Mouse (Mus musculus) embryo, embryonic 11 days (tissue): Measurements from ENCODE around the gene Kirrel3.

Experiments used
- DNase-seq: peaks from one replicate; pipeline ENCODE4 v3.0.0-alpha.2; 2015

Gene Kirrel3

DNA sequence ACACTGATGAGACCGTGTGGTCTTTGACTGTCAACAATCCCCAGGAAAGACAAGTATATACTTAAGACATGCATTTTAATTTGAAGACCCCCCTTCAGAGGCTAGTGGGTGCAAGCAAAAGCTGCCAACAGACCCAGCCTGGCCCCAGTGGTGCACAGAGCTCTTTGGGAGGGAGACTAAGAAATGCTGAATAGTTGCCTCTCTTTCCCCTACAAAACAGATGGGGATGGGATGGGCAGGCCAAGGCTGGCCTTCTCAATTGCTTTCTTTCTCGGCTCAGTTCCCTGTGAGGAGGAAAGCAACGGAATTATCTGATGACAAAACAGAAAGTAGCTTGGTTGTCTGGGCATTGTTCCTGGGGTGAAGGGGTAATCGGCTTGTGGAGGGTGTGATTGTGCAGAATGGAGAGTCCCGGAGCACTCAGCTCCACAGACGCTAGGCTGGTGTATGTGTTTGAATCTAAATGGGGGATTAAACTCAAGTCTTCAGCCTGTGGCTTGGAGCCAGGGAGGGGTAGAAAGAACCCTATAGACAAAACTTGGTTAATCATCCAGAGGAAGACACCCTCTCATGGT, 268.9 kb downstream of the Kirrel3 start:
- peak; percentile 12 for DNase-seq

- DNase-seq, result no peak
These were observed 270.4 kb downstream of the Kirrel3 start for GRCm38 (mm10) chr9:34756055-34756454.

DNA sequence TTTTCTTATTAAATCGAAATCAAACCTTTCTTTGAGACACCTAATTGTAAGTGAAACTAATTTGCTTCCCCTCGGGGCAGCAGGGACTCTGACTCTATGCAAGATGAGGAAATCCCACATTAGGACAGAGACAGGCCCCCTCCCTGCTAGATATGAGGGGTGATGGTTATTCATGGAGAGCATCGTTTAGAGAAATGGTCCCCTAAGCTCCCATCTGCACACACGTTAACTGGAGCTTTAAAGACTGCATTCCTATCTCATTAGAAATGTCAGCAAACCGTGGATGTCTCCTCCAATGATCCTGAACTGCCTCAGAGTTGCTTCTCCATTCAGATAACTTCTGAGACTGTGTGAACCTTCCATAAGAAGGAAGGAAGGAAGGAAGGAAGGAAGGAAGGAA, 273.2 kb downstream of the Kirrel3 start:
- no peak for DNase-seq

DNA sequence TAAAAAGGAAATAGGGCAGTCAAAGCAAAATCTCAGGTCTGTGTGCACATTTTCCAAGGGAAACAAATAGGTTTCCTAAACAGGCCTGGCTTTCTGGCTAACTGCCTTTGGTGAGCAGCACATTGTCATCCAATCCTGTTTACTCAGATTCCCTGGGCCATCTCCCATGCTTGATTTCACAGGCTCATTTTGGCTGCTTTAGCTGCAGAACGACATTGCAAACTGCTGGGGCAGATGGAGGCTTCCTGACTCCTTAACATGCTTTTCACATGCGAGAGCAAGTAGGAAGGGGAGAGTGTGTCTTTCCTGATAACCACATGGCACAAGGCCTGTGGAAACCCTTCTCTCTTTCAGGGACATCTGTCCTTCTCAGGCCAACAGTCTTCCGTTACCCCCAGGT, 274.8 kb downstream of the Kirrel3 start:
- DNase-seq, result no peak

- no peak for DNase-seq
These were observed 281.3 kb downstream of the Kirrel3 start for GRCm38 (mm10) chr9:34766792-34767623.

- no peak for DNase-seq
These were observed 283.3 kb downstream of the Kirrel3 start for GRCm38 (mm10) chr9:34768961-34769360.

DNA sequence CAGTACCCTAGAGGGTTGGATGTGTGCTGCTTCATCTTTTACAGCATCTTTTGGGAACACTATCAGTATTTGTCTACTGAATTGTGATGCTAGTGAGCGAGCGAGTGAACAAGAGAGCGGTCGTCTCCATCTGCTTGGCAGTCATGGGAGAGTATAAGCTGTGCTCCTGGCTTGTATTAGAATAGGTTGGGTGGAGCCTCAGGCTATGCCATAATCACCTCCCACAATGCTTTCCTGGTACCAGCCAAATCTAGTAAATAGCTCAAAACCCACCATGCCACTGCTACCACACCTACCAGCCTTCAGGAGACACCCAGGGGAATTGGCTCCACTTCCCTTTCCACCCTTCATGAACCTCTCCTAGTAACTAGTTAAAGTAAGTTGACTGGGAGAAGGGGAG, 285.3 kb downstream of the Kirrel3 start:
- DNase-seq, result no peak

GRCm38 (mm10) chr9:34771401-34771800, 285.7 kb downstream of the Kirrel3 start:
- no peak for DNase-seq

DNA sequence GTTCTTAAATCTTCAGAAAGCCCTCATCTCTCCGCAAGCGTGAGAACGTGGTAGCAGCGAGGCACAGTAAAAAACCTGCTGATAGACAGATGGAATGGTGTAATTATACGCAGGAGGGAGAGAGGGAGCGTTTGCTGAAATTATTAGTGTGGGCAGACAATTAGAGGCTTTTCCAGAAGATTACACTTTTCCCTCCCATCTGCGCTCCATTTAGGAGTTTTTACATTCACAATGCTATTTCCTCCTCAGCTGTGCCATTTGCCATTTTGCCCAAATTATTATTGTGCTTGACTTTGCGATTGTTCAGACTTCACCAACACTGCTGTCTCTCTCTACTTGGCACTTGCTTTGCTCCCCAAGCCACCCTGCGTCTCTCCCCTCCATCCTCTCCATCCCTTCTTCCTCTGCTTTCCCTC, 286.3 kb downstream of the Kirrel3 start:
- DNase-seq, result no peak

GRCm38 (mm10) chr9:34781356-34781755, 295.7 kb downstream of the Kirrel3 start:
- DNase-seq, result no peak

- no peak for DNase-seq
These were observed 302.2 kb downstream of the Kirrel3 start for GRCm38 (mm10) chr9:34787915-34788314.

GRCm38 (mm10) chr9:34795226-34795625, 309.5 kb downstream of the Kirrel3 start:
- no peak for DNase-seq

DNA sequence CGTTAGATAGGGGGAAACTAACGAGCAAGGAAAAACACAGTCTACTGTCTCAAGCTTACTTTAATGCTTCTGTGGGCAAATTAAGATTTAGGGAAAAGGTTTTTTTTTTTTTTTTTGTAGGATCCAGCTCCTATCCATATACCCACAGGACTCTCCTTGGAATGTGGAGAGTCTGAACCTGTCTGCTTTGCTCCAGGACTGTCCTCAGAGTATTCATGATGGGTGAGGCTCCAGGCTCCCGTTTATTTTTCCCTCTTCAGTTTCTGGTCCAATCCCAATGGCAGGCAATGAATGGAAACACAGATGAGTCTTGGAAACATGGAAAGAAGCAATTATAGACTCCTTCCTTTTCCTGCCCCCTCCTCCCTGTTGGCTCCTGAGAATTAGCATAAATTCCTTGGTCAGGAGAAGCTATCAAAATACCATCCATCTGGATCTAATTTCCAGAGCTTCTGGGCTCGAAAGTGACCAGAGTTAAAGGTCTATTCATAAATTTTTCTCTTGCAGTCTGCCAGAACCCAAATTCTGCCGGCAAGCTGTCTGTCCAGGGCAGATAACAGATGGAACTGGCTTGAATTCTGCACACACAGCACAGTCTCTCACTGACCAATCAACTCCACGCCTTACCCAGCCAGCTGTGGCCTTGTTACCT, 312.1 kb downstream of the Kirrel3 start:
- DNase-seq, result peak; percentile 62

DNA sequence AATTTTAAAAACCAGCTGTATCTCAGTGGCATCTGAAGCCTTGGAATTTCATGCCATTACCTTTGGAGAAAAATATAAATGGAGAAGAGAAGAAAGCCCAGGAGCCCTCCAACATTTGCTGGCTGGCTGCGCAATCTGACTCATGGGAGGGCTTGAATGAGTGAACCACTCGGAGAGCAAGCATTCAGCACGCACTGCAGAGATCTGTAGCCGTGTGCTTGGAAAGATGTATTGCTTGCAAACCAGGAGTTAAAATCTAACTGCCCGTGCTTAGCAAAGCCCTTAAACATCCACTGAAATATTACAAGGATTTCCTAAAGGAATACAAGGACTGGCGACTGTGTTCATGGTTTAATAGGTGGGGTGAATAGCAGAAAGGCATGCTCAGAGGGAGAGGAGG, 316.0 kb downstream of the Kirrel3 start:
- no peak for DNase-seq

DNA sequence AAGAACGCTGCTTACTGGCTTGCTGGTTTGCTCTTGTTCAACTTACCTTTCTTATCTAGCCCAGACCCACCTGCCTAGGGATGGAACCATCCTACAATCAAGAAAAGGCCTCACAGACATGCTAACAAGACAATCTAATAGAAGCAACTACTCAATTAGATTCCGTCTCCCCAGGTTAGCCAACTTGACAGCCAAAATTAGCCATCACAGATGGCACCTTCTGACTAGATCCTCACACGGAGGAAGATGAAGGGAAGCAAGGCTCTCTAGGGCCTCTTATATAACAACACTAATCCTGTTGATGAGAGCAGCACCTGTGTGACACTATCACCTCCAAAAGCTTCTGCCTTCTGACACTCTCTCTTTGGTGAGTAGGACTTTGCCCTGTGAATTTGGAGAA, 321.2 kb downstream of the Kirrel3 start:
- no peak for DNase-seq

DNA sequence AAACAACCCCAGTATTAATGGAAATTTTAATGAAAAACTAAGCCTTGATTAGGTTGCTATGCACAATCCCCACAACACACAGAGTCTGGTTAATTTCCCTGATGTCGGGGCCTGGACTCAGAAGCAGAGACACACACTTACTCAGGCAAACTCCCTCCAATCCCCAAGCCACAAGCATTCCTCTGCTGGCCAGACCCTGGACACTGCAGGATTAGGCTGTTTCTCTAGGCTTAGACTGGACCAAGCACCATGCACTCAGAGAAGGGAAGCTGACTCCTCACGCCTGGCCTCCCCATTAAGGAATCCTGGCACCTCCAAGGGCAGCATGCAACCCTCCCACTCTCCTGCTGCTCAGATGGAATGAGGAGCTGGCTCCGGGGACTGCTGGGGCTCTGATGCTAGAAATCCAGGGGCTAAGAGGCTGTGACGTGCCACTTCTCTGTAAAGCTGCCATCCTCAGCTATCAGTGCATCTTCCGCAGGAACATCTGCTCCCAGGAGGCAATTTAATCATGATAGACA, 324.4 kb downstream of the Kirrel3 start:
- no peak for DNase-seq

GRCm38 (mm10) chr9:34818325-34818976, 332.8 kb downstream of the Kirrel3 start:
- DNase-seq, result no peak

GRCm38 (mm10) chr9:34824358-34825088, 338.8 kb downstream of the Kirrel3 start:
- no peak for DNase-seq

DNA sequence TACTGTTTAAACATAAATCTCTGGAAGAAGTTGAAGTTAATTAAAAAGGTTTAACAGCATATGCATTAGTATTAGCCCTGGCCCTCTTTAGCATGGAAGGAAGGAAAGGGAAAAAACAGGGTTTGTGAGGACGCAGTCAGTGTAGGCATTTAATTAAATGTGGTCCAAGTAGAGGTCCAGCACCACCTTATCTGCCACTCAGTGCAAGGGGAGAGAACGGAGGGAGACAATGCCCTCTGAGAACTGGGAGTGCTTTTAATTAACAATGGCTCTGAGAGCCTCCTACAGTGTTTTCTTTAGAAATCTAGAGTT, 339.4 kb downstream of the Kirrel3 start:
- no peak for DNase-seq

- no peak for DNase-seq
These were observed 339.8 kb downstream of the Kirrel3 start for GRCm38 (mm10) chr9:34825402-34826008.

DNA sequence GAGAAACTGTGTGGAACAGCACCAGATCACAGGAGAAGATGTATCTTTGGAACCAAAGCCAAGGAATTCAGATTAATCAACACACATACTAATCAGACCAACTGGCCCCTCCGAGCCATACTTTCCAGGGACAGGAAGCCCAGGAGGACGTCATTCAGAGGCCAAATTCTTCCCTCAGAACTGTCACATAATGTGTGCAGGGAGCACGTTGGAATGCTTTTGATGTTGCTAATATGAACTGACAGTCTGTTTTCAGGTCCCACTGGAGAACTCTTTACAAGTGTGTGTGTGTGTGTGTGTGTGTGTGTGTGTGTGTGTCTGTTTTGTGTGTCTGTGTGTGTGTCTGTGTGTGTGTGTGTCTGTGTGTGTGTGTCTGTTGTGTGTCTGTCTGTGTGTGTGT, 345.0 kb downstream of the Kirrel3 start:
- no peak for DNase-seq

GRCm38 (mm10) chr9:34836801-34837200, 351.1 kb downstream of the Kirrel3 start:
- DNase-seq, result no peak
